Mouse (Mus musculus) cortical plate, adult 2 months (tissue): ENCODE results near the gene Ndufs5.

ENCODE experiments used
- CTCF ChIP-seq: fragments of 200-500 bp; IDR thresholded peaks from 2 replicates; pipeline ENCODE4 v1.5.1; 2011; ENCODE audit warnings: mild to moderate bottlenecking, control low read depth, low read length; ENCODE audit not compliant: insufficient read depth; ENCODE audit errors: extremely low read depth
- POLR2A ChIP-seq: fragments of 200-500 bp; IDR thresholded peaks from 2 replicates; pipeline ENCODE4 v1.6.1; 2011; ENCODE audit warnings: mild to moderate bottlenecking, low read length, control low read depth; ENCODE audit not compliant: insufficient read depth; ENCODE audit errors: extremely low read depth

- TF ChIP-seq CTCF (no peak), POLR2A (no peak)
Observed at GRCm38 (mm10) chr4:123662914-123663687, 54.9 kb downstream of the Ndufs5 start.
